Mouse (Mus musculus) frontal cortex, adult 2 months (tissue): ENCODE data around the gene Cnpy3. TPM values are rescaled to one million over a fixed set of nuclear protein-coding genes. Genes with fewer than 3 reads are reported as not detected.

Source experiments
- DNase-seq, 2 experiments: peaks; one replicate each; pipeline ENCODE4 v3.0.0; 2022; ENCODE audit warnings: low spot score in 1 of 2; ENCODE audit errors: extremely low spot score in 1 of 2
- polyA plus RNA-seq: library from polyadenylated mRNA; depleted of rRNA; stranded (reverse); fragments of >200 nt; gene quantifications from 2 replicates; pipeline ENCODE4 v1.2.3, GENCODE M21; 2012; rRNA removed

The Cnpy3 gene
- polyA plus RNA-seq, 1 experiment, result 86.0 TPM

- DNase-seq, result no peak
Measured at GRCm38 (mm10) chr17:46690665-46691064, 61.3 kb downstream of the Cnpy3 start.

GRCm38 (mm10) chr17:46685913-46686312 is 66.1 kb downstream of the Cnpy3 start:
- DNase-seq, result no peak

Other genes with a start within 250 kb of the Cnpy3 start
- 65.3 and 66.8 TPM in 2 replicates for gene Cul9, start 205.8 kb downstream of the Cnpy3 start, polyA plus RNA-seq
- 74.8 and 82.0 TPM in 2 replicates for gene Srf, start 196.0 kb downstream of the Cnpy3 start, polyA plus RNA-seq
- gene Ptk7, start 122.7 kb downstream of the Cnpy3 start, polyA plus RNA-seq, result 5.3 and 6.3 TPM in 2 replicates
- 20.1 and 23.5 TPM in 2 replicates for gene Klc4, start 106.2 kb downstream of the Cnpy3 start, polyA plus RNA-seq
- gene Mrpl2, start 106.0 kb downstream of the Cnpy3 start, polyA plus RNA-seq, result 51.2 and 58.7 TPM in 2 replicates
- 33.0 and 35.2 TPM in 2 replicates for gene Cul7, start 101.9 kb downstream of the Cnpy3 start, polyA plus RNA-seq
- gene Rrp36, start 77.9 kb downstream of the Cnpy3 start, polyA plus RNA-seq, result 29.6 and 33.0 TPM in 2 replicates
- gene Mea1, start 73.4 kb downstream of the Cnpy3 start, polyA plus RNA-seq, result 151 and 157 TPM in 2 replicates
- 189 and 198 TPM in 2 replicates for gene Klhdc3, start 71.3 kb downstream of the Cnpy3 start, polyA plus RNA-seq
- 95.4 and 95.5 TPM in 2 replicates for gene Ppp2r5d, start 47.1 kb downstream of the Cnpy3 start, polyA plus RNA-seq
- gene Pex6, start 40.8 kb downstream of the Cnpy3 start, polyA plus RNA-seq, result 49.1 and 50.5 TPM in 2 replicates
- gene Gnmt, start 23.0 kb downstream of the Cnpy3 start, polyA plus RNA-seq, result 1.8 and 2.2 TPM in 2 replicates
- gene Ptcra, start 11.5 kb upstream of the Cnpy3 start, polyA plus RNA-seq, result 0.36 and 0.88 TPM in 2 replicates
- gene 2310039H08Rik, start 20.4 kb upstream of the Cnpy3 start, polyA plus RNA-seq, result 23.6 and 27.1 TPM in 2 replicates
- gene Rpl7l1, start 30.5 kb upstream of the Cnpy3 start, polyA plus RNA-seq, result 37.8 and 46.0 TPM in 2 replicates
- gene Bicral, start 106.3 kb upstream of the Cnpy3 start, polyA plus RNA-seq, result 37.4 and 38.6 TPM in 2 replicates
- gene Tbcc, start 138.5 kb upstream of the Cnpy3 start, polyA plus RNA-seq, result 26.5 and 27.3 TPM in 2 replicates
- 0.04 TPM in 1 of 2 replicates, not detected in the other for gene Prph2, start 158.2 kb upstream of the Cnpy3 start, polyA plus RNA-seq